Mouse (Mus musculus) stomach, embryonic 15.5 days (tissue): ENCODE measurements at regions not wholly inside any gene's neighbourhood (a gene's known extent, or its start where the extent isn't known, plus 50 kb on each side); places are given as distances from the start of the nearest gene placed in this dataset.

Source experiments
- ATAC-seq: fragments of 200-750 bp; cut with Nextera tagmentation; 2 replicates; pipeline ENCODE4 v1.8.0; 2017; ENCODE audit warnings: low read depth, moderate number of reproducible peaks, moderate TSS enrichment; ENCODE audit not compliant: insufficient read depth, low FRiP score
- H3K27ac ChIP-seq: fragments of 300-500 bp; sonication (generic); 2 replicates; pipeline ENCODE4 v1.5.1; 2015; ENCODE audit warnings: mild to moderate bottlenecking, inconsistent platforms
- H3K27me3 ChIP-seq: fragments of 300-500 bp; sonication (generic); replicated peaks from 2 replicates; pipeline ENCODE4 v1.6.1; 2015; ENCODE audit warnings: inconsistent platforms
- H3K36me3 ChIP-seq: fragments of 300-500 bp; sonication (generic); 2 replicates; pipeline ENCODE4 v1.6.1; 2015; ENCODE audit warnings: inconsistent platforms
- H3K4me1 ChIP-seq: fragments of 300-500 bp; sonication (generic); 2 replicates; pipeline ENCODE4 v1.6.1; 2015; ENCODE audit warnings: inconsistent platforms
- H3K4me2 ChIP-seq: fragments of 300-500 bp; sonication (generic); 2 replicates; pipeline ENCODE4 v1.6.1; 2015; ENCODE audit warnings: mild to moderate bottlenecking, inconsistent platforms
- H3K4me3 ChIP-seq: fragments of 300-500 bp; sonication (generic); replicated peaks from 2 replicates; pipeline ENCODE4 v1.5.1; 2015; ENCODE audit warnings: inconsistent platforms
- H3K9ac ChIP-seq: fragments of 300-500 bp; sonication (generic); 2 replicates; pipeline ENCODE4 v1.6.1; 2015; ENCODE audit warnings: inconsistent platforms
- H3K9me3 ChIP-seq: fragments of 300-500 bp; sonication (generic); 2 replicates; pipeline ENCODE4 v1.6.1; 2016; ENCODE audit warnings: inconsistent platforms
- WGBS: fragments of 180-500 bp; shearing (Covaris S2); methylation state at CpG from one replicate; pipeline ENCODE4 v1.1.7; 2015; 5-methylcytosine and 5-hydroxymethylcytosine counted together

DNA sequence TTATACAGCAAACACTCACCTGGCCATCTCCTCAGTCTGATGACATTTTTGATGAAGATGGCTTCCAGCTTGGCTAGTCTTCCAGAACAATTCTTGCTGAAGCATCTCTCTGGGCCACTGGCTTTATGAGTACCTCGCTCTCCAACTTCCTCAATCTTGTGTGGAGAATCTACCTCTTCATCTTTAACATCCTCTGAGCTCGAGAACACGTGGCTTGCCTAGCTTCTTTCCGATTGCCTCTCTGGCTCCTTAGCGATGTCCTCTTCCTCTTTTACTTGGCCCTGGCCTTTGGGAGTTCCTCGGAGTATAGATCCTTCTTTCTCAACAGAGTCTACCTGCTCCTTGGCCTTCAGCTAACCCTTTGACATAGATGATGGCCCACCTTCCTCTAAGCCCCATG, 231.0 kb downstream of the Uaca start:
- H3K4me1 ChIP-seq, result no peaks in the 10 kb centered on the region
- no peaks in the 10 kb centered on the region for H3K36me3 ChIP-seq
- WGBS, result 84% methylated on average over 6 of the region's 6 CpGs
- no peak overlapping the region for H3K4me3 ChIP-seq
- H3K27ac ChIP-seq, result no peak overlapping the region
- no peak for ATAC-seq
- H3K4me2 ChIP-seq, result no peak overlapping the region
- H3K9ac ChIP-seq, result no peak overlapping the region
- H3K9me3 ChIP-seq, result no peaks in the 10 kb centered on the region
- H3K27me3 ChIP-seq, result no peaks in the 10 kb centered on the region

GRCm38 (mm10) chr9:61028775-61029401, 234.5 kb downstream of the Uaca start:
- H3K9me3 ChIP-seq, result no peaks in the 10 kb centered on the region
- no peaks in the 10 kb centered on the region for H3K27me3 ChIP-seq
- H3K27ac ChIP-seq, result no peak overlapping the region
- H3K9ac ChIP-seq, result no peak overlapping the region
- 54% methylated on average over 12 of the region's 12 CpGs for WGBS
- no peaks in the 10 kb centered on the region for H3K36me3 ChIP-seq
- H3K4me1 ChIP-seq, result peaks cover 18% of the 10 kb centered on the region
- H3K4me2 ChIP-seq, result no peak overlapping the region
- no peak overlapping the region for H3K4me3 ChIP-seq
- no peak for ATAC-seq

DNA sequence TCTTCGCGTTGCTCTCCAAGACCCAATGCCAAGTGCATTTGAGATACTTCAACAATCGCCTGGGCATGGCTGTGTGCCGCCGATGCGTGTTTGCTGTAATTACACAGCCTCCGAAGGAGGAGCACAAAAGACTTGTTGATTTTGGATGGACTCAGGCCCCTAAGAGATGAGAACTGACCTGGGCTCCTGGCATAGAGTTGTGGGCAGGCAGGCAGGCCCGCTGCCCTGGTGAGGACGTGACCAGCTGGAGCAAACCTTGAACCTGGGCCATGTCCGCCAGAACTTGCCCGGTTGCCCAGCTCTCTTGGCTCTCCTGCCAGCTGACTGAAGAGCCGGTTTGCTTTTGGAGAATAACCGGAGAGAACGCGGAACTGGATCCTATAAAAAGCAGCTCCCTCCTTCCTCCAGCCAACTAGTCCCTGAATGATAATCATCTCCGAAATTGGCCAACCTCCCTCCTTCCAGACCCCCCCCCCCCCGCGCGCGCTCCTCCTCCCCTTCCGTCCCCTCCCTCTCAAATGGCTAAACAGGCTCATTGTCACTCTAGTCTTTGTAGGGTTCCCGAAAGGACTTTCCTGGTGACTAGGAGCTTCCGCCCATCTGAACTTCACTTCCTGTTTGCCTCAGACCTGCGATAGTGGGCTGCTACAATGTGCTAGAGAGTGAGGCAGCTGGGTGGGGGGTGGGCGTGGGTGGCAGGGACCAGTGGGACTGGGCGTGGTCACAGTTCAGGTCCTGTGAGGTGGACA, 237.5 kb downstream of the Uaca start:
- H3K27me3 ChIP-seq, result no peaks in the 10 kb centered on the region
- no peaks in the 10 kb centered on the region for H3K36me3 ChIP-seq
- no peaks in the 10 kb centered on the region for H3K9me3 ChIP-seq
- no peak for ATAC-seq
- H3K27ac ChIP-seq, result peak overlapping the region; percentile 61; the same call in 1 of the 2 replicates
- peaks cover 18% of the 10 kb centered on the region for H3K4me1 ChIP-seq
- WGBS, result 67% methylated on average over 26 of the region's 26 CpGs
- no peak overlapping the region for H3K9ac ChIP-seq
- H3K4me2 ChIP-seq, result no peak overlapping the region
- 0 out of 2 replicates have a peak overlapping the region, but pooled peaks have one; percentile 2 for H3K4me3 ChIP-seq

DNA sequence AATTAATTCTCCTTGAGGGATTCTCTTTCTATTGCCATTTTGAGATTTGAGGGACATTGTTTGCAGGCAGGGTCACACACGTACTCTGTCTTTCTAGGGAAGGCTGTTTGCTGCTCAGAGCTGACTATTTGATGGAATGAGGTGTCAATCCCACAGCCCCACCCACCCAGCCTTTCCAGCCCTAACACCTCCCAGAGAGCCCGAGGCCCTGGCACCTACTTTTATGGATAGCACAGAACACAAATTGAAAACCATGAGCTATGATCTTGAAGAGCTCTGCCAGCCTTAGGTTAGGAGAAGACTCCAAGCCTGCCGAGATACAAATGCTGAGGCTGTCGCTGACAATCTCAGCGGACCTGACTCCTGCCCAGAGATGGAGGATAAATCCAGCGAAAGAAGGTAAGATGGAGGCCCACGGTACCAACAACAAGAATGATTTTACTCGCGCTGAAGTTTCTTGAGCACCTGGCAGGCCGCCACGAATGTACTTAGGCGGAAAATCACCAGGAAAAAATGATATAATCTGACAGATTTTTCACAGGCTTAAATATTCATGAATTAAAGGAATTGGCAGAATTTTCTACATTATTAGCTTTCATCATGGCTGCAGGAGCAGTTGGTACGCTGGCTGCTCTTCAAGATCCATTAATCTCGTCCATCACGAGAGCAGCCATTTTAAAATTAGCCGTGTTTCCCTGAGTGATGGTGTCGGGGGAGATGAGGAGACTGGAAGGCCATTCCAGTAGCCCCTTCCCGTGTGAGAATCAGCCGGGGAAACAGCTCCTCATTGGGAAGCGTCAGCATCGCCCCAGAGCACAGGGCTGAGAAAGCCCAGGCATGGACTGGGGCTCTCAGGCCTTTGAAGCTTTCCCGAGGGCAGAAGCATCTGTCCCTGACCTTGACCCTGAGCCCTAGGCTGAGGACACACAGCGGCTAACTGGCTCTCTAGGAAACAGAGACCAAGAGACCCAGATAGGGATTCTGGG, 238.4 kb downstream of the Uaca start:
- no peak for ATAC-seq
- no peaks in the 10 kb centered on the region for H3K36me3 ChIP-seq
- H3K4me2 ChIP-seq, result peak overlapping the region; percentile 23; the same call in 1 of the 2 replicates
- no peak overlapping the region for H3K4me3 ChIP-seq
- no peak overlapping the region for H3K9ac ChIP-seq
- H3K9me3 ChIP-seq, result no peaks in the 10 kb centered on the region
- peak overlapping the region; percentile 70 for H3K27ac ChIP-seq
- no peaks in the 10 kb centered on the region for H3K27me3 ChIP-seq
- H3K4me1 ChIP-seq, result peaks cover 18% of the 10 kb centered on the region
- 50% methylated on average over 23 of the region's 23 CpGs for WGBS

- Histone ChIP-seq H3K4me2 (no peak overlapping the region), H3K27me3 (no peaks in the 10 kb centered on the region), H3K4me1 (peaks cover 18% of the 10 kb centered on the region), H3K27ac (peak overlapping the region; percentile 70), H3K36me3 (no peaks in the 10 kb centered on the region), H3K9ac (no peak overlapping the region), H3K9me3 (no peaks in the 10 kb centered on the region), H3K4me3 (no peak overlapping the region)
- WGBS, result 45% methylated on average over 9 of the region's 9 CpGs
- peak; percentile 67 for ATAC-seq
Observed at GRCm38 (mm10) chr9:61033593-61033992, 239.3 kb downstream of the Uaca start.

DNA sequence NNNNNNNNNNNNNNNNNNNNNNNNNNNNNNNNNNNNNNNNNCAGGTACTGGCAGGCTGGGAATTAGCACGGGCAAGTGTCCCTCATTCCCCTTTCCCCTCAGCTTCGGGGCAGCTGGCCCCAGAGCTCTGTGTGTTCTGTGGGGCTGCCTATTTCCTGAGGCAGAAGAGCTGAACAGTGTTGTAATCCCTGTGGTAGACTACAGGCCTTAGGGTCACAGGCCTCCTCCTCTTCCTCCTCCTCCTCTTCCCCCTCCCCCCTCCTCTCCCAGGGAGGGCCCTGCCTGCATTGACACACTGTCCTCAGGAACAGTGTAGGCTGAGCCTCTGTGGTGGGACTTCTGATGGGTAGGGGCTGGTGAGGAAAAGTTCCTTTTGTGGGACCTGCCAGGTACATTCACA, 247.7 kb downstream of the Uaca start:
- no peaks in the 10 kb centered on the region for H3K36me3 ChIP-seq
- 0 out of 2 replicates have a peak, but pooled peaks cover 2% of the 10 kb centered on the region for H3K4me1 ChIP-seq
- no peak overlapping the region for H3K4me2 ChIP-seq
- no peaks in the 10 kb centered on the region for H3K27me3 ChIP-seq
- H3K9ac ChIP-seq, result no peak overlapping the region
- no peaks in the 10 kb centered on the region for H3K9me3 ChIP-seq
- H3K4me3 ChIP-seq, result no peak overlapping the region
- H3K27ac ChIP-seq, result no peak overlapping the region
- no peak for ATAC-seq
- WGBS, result 62% methylated on average over 2 of the region's 2 CpGs

DNA sequence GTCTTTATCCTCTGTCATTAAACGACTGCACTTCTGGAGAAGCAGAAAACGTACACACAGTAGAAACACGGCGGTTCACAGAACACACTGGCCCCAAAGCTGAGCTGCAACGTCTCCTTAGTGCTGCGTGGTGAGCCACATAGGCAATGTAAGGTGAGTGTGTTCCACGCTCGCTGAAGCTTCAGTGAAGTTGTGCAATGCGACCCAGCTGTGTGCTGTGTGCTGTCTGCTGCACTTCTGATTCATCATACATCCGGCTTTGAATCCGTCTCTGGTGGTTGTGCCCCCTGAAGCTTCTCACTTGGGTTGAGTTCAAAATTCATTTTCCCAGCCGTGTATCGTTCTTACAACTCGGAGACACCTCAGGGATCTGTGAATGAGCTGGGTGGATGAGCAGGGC, 250.6 kb downstream of the Uaca start:
- Histone ChIP-seq H3K9me3 (no peaks in the 10 kb centered on the region), H3K27me3 (no peaks in the 10 kb centered on the region), H3K4me1 (0 out of 2 replicates have a peak, but pooled peaks cover 2% of the 10 kb centered on the region), H3K4me2 (no peak overlapping the region), H3K4me3 (no peak overlapping the region), H3K27ac (no peak overlapping the region), H3K36me3 (no peaks in the 10 kb centered on the region), H3K9ac (no peak overlapping the region)
- 77% methylated on average over 14 of the region's 14 CpGs for WGBS
- ATAC-seq, result no peak

- Histone ChIP-seq H3K27ac (no peak overlapping the region), H3K9ac (no peak overlapping the region), H3K4me3 (no peak overlapping the region), H3K4me1 (0 out of 2 replicates have a peak, but pooled peaks cover 2% of the 10 kb centered on the region), H3K36me3 (no peaks in the 10 kb centered on the region), H3K27me3 (no peaks in the 10 kb centered on the region), H3K9me3 (no peaks in the 10 kb centered on the region), H3K4me2 (no peak overlapping the region)
- WGBS, result 23% methylated on average over 7 of the region's 7 CpGs
- no peak for ATAC-seq
Observed at GRCm38 (mm10) chr9:61046517-61046916, 252.2 kb downstream of the Uaca start.

- Histone ChIP-seq H3K27me3 (no peaks in the 10 kb centered on the region), H3K9ac (no peak overlapping the region), H3K4me3 (no peak overlapping the region), H3K4me2 (no peak overlapping the region), H3K9me3 (no peaks in the 10 kb centered on the region), H3K27ac (no peak overlapping the region), H3K4me1 (0 out of 2 replicates have a peak, but pooled peaks cover 2% of the 10 kb centered on the region), H3K36me3 (no peaks in the 10 kb centered on the region)
- WGBS, result 80% methylated on average over 11 of the region's 11 CpGs
- ATAC-seq, result no peak
Observed at GRCm38 (mm10) chr9:61047289-61047688, 252.9 kb downstream of the Uaca start.

DNA sequence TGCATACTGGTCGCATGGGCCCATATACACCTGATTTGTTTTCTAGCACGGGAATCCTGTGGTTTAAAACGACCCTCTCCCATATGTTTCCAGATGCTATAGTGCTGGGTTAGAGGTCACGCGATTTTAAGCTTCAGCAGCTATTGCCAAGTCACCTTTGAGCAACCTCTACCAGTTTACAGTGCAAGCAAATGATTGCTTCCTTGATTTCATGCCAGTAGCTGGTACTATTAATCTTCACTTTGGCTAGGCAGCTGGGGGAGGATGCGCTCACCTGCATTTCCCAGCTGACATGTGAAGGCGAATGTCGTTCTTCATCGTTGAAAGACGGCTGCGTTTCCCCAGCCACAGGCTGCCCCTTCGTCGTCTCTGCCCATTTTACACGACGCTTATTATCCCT, 254.2 kb downstream of the Uaca start:
- no peak overlapping the region for H3K4me2 ChIP-seq
- H3K4me3 ChIP-seq, result no peak overlapping the region
- H3K27me3 ChIP-seq, result no peaks in the 10 kb centered on the region
- no peaks in the 10 kb centered on the region for H3K9me3 ChIP-seq
- ATAC-seq, result no peak
- H3K27ac ChIP-seq, result no peak overlapping the region
- WGBS, result 65% methylated on average over 15 of the region's 15 CpGs
- no peaks in the 10 kb centered on the region for H3K36me3 ChIP-seq
- H3K4me1 ChIP-seq, result 0 out of 2 replicates have a peak, but pooled peaks cover 2% of the 10 kb centered on the region
- H3K9ac ChIP-seq, result no peak overlapping the region

DNA sequence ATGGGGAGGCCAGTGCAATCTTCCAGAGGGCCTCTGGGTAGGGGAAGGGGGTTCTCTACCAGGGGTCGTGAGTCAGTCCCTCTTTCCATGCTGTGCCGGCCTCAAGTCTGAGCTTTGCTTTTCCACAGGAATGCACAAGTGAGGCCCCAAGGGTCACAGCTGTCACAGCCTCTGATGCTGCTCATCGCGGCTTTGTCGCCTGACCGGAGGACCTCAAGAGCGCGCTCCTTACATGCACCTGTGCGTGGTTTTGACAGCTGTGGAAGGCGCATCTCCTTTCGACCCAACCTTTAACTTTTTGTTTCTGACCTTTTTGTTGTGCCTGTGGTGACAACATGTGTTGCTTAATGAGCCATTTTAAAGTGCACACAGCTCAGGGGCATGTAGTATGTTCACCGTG, 258.3 kb downstream of the Uaca start:
- Histone ChIP-seq H3K4me2 (no peak overlapping the region), H3K27me3 (0 out of 2 replicates have a peak, but pooled peaks cover 8% of the 10 kb centered on the region), H3K9me3 (no peaks in the 10 kb centered on the region), H3K27ac (no peak overlapping the region), H3K4me3 (no peak overlapping the region), H3K4me1 (peaks cover 14% of the 10 kb centered on the region), H3K9ac (no peak overlapping the region), H3K36me3 (no peaks in the 10 kb centered on the region)
- 94% methylated on average over 12 of the region's 12 CpGs for WGBS
- ATAC-seq, result no peak
